Mouse (Mus musculus) thymus, adult 2 months (tissue): ENCODE measurements around the gene Tardbp. TPM values are rescaled to one million over a fixed set of nuclear protein-coding genes. Genes with fewer than 3 reads are reported as not detected.

Experiments used
- DNase-seq: peaks from one replicate; pipeline ENCODE4 v3.0.0; 2021
- H3K27ac ChIP-seq: fragments of 200-500 bp; 2 replicates; pipeline ENCODE4 v1.5.1; 2012; ENCODE audit warnings: low read length, control low read depth; ENCODE audit not compliant: control insufficient read depth, insufficient read depth
- H3K27me3 ChIP-seq: fragments of 200-500 bp; 2 replicates; pipeline ENCODE4 v1.6.1; 2012; ENCODE audit warnings: mild to moderate bottlenecking, low read length, moderate library complexity, mixed read lengths; ENCODE audit not compliant: control insufficient read depth, insufficient read depth
- H3K36me3 ChIP-seq: fragments of 200-500 bp; 2 replicates; pipeline ENCODE4 v1.6.1; 2012; ENCODE audit warnings: mild to moderate bottlenecking, low read length, moderate library complexity; ENCODE audit not compliant: control insufficient read depth, insufficient read depth
- H3K4me1 ChIP-seq: fragments of 200-500 bp; replicated peaks from 2 replicates; pipeline ENCODE4 v1.6.1; 2012; ENCODE audit warnings: low read length; ENCODE audit not compliant: control insufficient read depth, insufficient read depth
- H3K4me3 ChIP-seq: fragments of 200-500 bp; 2 replicates; pipeline ENCODE4 v1.5.1; 2012; ENCODE audit warnings: mild to moderate bottlenecking, low read length, control low read depth, moderate library complexity; ENCODE audit not compliant: control insufficient read depth, insufficient read depth
- CTCF ChIP-seq: fragments of 200-500 bp; IDR thresholded peaks from 2 replicates; pipeline ENCODE4 v1.5.1; 2012; ENCODE audit warnings: mild to moderate bottlenecking, control low read depth, low read length, moderate library complexity, borderline replicate concordance; ENCODE audit not compliant: control insufficient read depth, poor library complexity, insufficient read depth; ENCODE audit errors: extremely low read depth
- POLR2A ChIP-seq: fragments of 200-500 bp; IDR thresholded peaks from 2 replicates; pipeline ENCODE4 v1.6.1; 2012; ENCODE audit warnings: mild to moderate bottlenecking, low read length, control low read depth, moderate library complexity; ENCODE audit not compliant: control insufficient read depth, poor library complexity, insufficient read depth; ENCODE audit errors: extremely low read depth
- WGBS: fragments of 180-500 bp; shearing (Covaris S2); methylation state at CpG from one replicate; pipeline ENCODE4 v1.1.7; 2018; 5-methylcytosine and 5-hydroxymethylcytosine counted together
- polyA plus RNA-seq: library from polyadenylated mRNA; depleted of rRNA; stranded (reverse); fragments of >200 nt; gene quantifications from 2 replicates; pipeline ENCODE4 v1.2.3, GENCODE M21; 2012

The Tardbp gene
- polyA plus RNA-seq, 1 experiment = 252 TPM

- 93% methylated on average over 9 of the region's 9 CpGs for WGBS
- no peak overlapping the region for H3K4me3 ChIP-seq
- H3K27me3 ChIP-seq = no peaks in the 10 kb centered on the region
- no peak for DNase-seq
- H3K4me1 ChIP-seq = no peaks in the 10 kb centered on the region
- peaks cover 53% of the 10 kb centered on the region for H3K36me3 ChIP-seq
- H3K27ac ChIP-seq = no peak overlapping the region
- TF ChIP-seq CTCF (no peak), POLR2A (no peak)
Observed at GRCm38 (mm10) chr4:148613738-148614137, 13.1 kb downstream of the Tardbp start.

- no peak for TF ChIP-seq POLR2A
- no peak for TF ChIP-seq CTCF
- H3K4me3 ChIP-seq = no peak overlapping the region
- WGBS = 87% methylated on average over 4 of the region's 4 CpGs
- H3K4me1 ChIP-seq = no peaks in the 10 kb centered on the region
- H3K36me3 ChIP-seq = peaks cover 45% of the 10 kb centered on the region
- no peaks in the 10 kb centered on the region for H3K27me3 ChIP-seq
- no peak overlapping the region for H3K27ac ChIP-seq
- no peak for DNase-seq
Observed at GRCm38 (mm10) chr4:148612557-148612956, 14.3 kb downstream of the Tardbp start.

GRCm38 (mm10) chr4:148610631-148611364, 16.0 kb downstream of the Tardbp start:
- Histone ChIP-seq H3K36me3 (peaks cover 28% of the 10 kb centered on the region), H3K27me3 (no peaks in the 10 kb centered on the region), H3K27ac (peak overlapping the region; percentile 38; the same call in 1 of the 2 replicates), H3K4me3 (no peak overlapping the region), H3K4me1 (no peaks in the 10 kb centered on the region)
- WGBS = 26% methylated on average over 5 of the region's 5 CpGs
- no peak for DNase-seq
- TF ChIP-seq CTCF (no peak), POLR2A (no peak)

- no peaks in the 10 kb centered on the region for H3K4me1 ChIP-seq
- TF ChIP-seq POLR2A (no peak), CTCF (no peak)
- no peaks in the 10 kb centered on the region for H3K27me3 ChIP-seq
- no peak overlapping the region for H3K27ac ChIP-seq
- DNase-seq = no peak
- H3K4me3 ChIP-seq = no peak overlapping the region
- peaks cover 18% of the 10 kb centered on the region for H3K36me3 ChIP-seq
- 95% methylated on average over 5 of the region's 5 CpGs for whole genome bisulfite sequencing
Observed at GRCm38 (mm10) chr4:148609805-148610204, 17.0 kb downstream of the Tardbp start.

- H3K36me3 ChIP-seq = no peaks in the 10 kb centered on the region
- peak; percentile 84 for DNase-seq
- no peak overlapping the region for H3K27ac ChIP-seq
- TF ChIP-seq POLR2A (no peak), CTCF (peak; percentile 57; the same call in 1 of the 2 replicates)
- no peak overlapping the region for H3K4me3 ChIP-seq
- no peaks in the 10 kb centered on the region for H3K27me3 ChIP-seq
- 15% methylated on average over 5 of the region's 5 CpGs for WGBS
- no peaks in the 10 kb centered on the region for H3K4me1 ChIP-seq
Observed at GRCm38 (mm10) chr4:148607758-148608157, 19.1 kb downstream of the Tardbp start.

GRCm38 (mm10) chr4:148604541-148605165, 22.2 kb downstream of the Tardbp start:
- DNase-seq = peak; percentile 76
- Histone ChIP-seq H3K27me3 (no peaks in the 10 kb centered on the region), H3K36me3 (no peaks in the 10 kb centered on the region), H3K4me3 (no peak overlapping the region), H3K4me1 (no peaks in the 10 kb centered on the region), H3K27ac (no peak overlapping the region)
- TF ChIP-seq CTCF = peak; percentile 73; the same call in 1 of the 2 replicates
- no peak for TF ChIP-seq POLR2A
- 95% methylated on average over 3 of the region's 3 CpGs for WGBS

GRCm38 (mm10) chr4:148604141-148604540, 22.7 kb downstream of the Tardbp start:
- no peaks in the 10 kb centered on the region for H3K27me3 ChIP-seq
- H3K27ac ChIP-seq = no peak overlapping the region
- no peak for DNase-seq
- H3K36me3 ChIP-seq = no peaks in the 10 kb centered on the region
- no peak for TF ChIP-seq POLR2A
- no peak overlapping the region for H3K4me3 ChIP-seq
- H3K4me1 ChIP-seq = no peaks in the 10 kb centered on the region
- 86% methylated on average over 7 of the region's 7 CpGs for WGBS
